22 mouse cellular contexts compared by ENCODE assay signal in the genomic region with DNA sequence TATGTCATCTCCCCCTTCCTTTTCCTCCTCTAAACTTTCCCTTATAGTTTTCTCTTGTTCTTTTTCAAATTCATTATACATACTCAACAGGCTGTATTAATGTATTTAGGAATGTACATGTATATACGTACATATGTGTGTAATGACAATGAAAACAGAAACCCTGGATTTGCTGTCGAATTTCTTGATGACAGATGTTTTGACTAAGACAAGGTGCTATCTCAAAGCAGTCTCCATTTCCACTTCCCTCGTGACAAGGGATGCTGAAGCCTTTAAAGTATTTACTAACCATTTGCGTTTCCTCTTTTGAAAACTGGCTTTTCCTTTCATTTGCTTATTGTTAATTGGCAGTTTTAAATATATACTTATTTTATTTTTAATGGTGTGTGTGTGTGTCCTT.
DNase-seq lines count a peak whose midpoint lies in the region; ATAC-seq and TF ChIP-seq lines count a peak whose summit lies in the region.
"Had no signal": no experiment of that assay in that cellular context is flagged by ENCODE, and none has a peak within 500 bp of the region (broad histone marks: within the 10 kb centered on the region; RNA-seq: fewer than 3 reads in every experiment).

No protein-coding gene starts in this region.

- H3K27me3 ChIP-seq in midbrain, embryonic 11.5 days (ENCODE audit: control insufficient read depth, insufficient read depth, low read length): no peaks in the 10 kb centered on the region
- no peaks in the 10 kb centered on the region for H3K27me3 ChIP-seq in midbrain, embryonic 15.5 days (replicated peaks)
- H3K27me3 ChIP-seq in MEL (ENCODE audit: control insufficient read depth in 1 of 2, insufficient read depth in 2 of 2, low read length in 2 of 2): no peaks in the 10 kb centered on the region
- H3K27me3 ChIP-seq: CH12.LX, Patski had no signal

- H3K4me1 ChIP-seq in midbrain, embryonic 11.5 days (ENCODE audit: control insufficient read depth, insufficient read depth, low read length): peaks cover 10% of the 10 kb centered on the region; the same call in 1 of the 2 replicates
- H3K4me1 ChIP-seq in midbrain, embryonic 15.5 days: peaks cover under 1% of the 10 kb centered on the region; the same call in 1 of the 2 replicates
- H3K4me1 ChIP-seq in MEL (ENCODE audit: control insufficient read depth in 1 of 2, insufficient read depth in 2 of 2, low read length in 2 of 2): peaks cover 12 to 25% of the 10 kb centered on the region in 2 experiments

- H3K27ac ChIP-seq in midbrain, embryonic 11.5 days (ENCODE audit: low read depth, low read length): no peak overlapping the region
- H3K27ac ChIP-seq in midbrain, embryonic 15.5 days: no peak overlapping the region
- H3K27ac ChIP-seq in MEL (ENCODE audit: control insufficient read depth, low read depth, low read length): no peak overlapping the region

- no peaks in the 10 kb centered on the region for H3K36me3 ChIP-seq in midbrain, embryonic 11.5 days (ENCODE audit: control insufficient read depth, insufficient read depth, low read length)
- H3K36me3 ChIP-seq in midbrain, embryonic 15.5 days (replicated peaks): no peaks in the 10 kb centered on the region
- peaks cover 0 to 28% of the 10 kb centered on the region in 2 experiments; a peak in 2 of 4 replicates for H3K36me3 ChIP-seq in MEL (ENCODE audit: control insufficient read depth in 1 of 2, insufficient read depth in 2 of 2, low read length in 2 of 2)
- H3K36me3 ChIP-seq: G1E had no signal

- H3K9me3 ChIP-seq in midbrain, embryonic 11.5 days (ENCODE audit: control insufficient read depth, low read length): no peaks in the 10 kb centered on the region
- H3K9me3 ChIP-seq in midbrain, embryonic 15.5 days: no peaks in the 10 kb centered on the region
- H3K9me3 ChIP-seq in MEL (replicated peaks; ENCODE audit: insufficient read depth, low read length): no peaks in the 10 kb centered on the region

- TF ChIP-seq CTCF in MEL (IDR thresholded peaks at IDR 0.05 in 2 of 3, conservative IDR thresholded peaks at IDR 0.05 in 1 of 3; ENCODE audit: control insufficient read depth in 1 of 3, insufficient read depth in 1 of 3, low read depth in 2 of 3, low read length in 3 of 3, poor library complexity in 1 of 3, severe bottlenecking in 1 of 3): no peak

- no peak overlapping the region for H3K9ac ChIP-seq in midbrain, embryonic 11.5 days (ENCODE audit: low read length)
- no peak overlapping the region for H3K9ac ChIP-seq in midbrain, embryonic 15.5 days
- no peak overlapping the region for H3K9ac ChIP-seq in MEL (ENCODE audit: control insufficient read depth, low read depth, low read length, poor library complexity, severe bottlenecking)

- no peak for ATAC-seq in midbrain, embryonic 11.5 days (ENCODE audit: low FRiP score)
- ATAC-seq in midbrain, embryonic 15.5 days (replicated peaks): no peak
- ATAC-seq: activated CD4-positive, CD25-positive, alpha-beta regulatory T cell, adult 4 months; CD4-positive, CD25-positive, alpha-beta regulatory T cell, adult 4 months; Patski had no signal

- 84% methylated on average over 4 of the region's 4 CpGs for WGBS in midbrain, embryonic 11.5 days
- WGBS in midbrain, embryonic 15.5 days: 91% methylated on average over 4 of the region's 4 CpGs

- TF ChIP-seq RAD21 in MEL (IDR thresholded peaks at IDR 0.05; ENCODE audit: low read depth, low read length): no peak

- H3K4me2 ChIP-seq in midbrain, embryonic 11.5 days: no peak overlapping the region
- H3K4me2 ChIP-seq in midbrain, embryonic 15.5 days: no peak overlapping the region

- H3K4me3 ChIP-seq in midbrain, embryonic 11.5 days (ENCODE audit: low read depth, low read length): no peak overlapping the region
- no peak overlapping the region for H3K4me3 ChIP-seq in midbrain, embryonic 15.5 days
- H3K4me3 ChIP-seq in MEL (ENCODE audit: control insufficient read depth in 1 of 2, insufficient read depth in 1 of 2, low read depth in 2 of 2, low read length in 2 of 2): no peak overlapping the region

- TF ChIP-seq POLR2A in MEL (IDR thresholded peaks at IDR 0.05; ENCODE audit: control insufficient read depth in 1 of 2, insufficient read depth in 1 of 2, low read depth in 1 of 2, low read length in 2 of 2, poor library complexity in 1 of 2): no peak

- peak; percentile 46 to 55 for TF ChIP-seq EP300 in MEL (IDR thresholded peaks at IDR 0.05; ENCODE audit: low read depth in 1 of 2, low read length in 2 of 2)

- peak; percentile 3 for DNase-seq in heart, adult 11 months
- no peak for DNase-seq in heart, postnatal 4 days
- DNase-seq in midbrain, embryonic 11.5 days (ENCODE audit: low spot score, missing footprints): peak; percentile 66
- DNase-seq in MEL (ENCODE audit: low read depth, low spot score): peak; percentile 39
- DNase-seq in kidney, adult 18-20 months: no peak
- DNase-seq: adrenal gland, adult 2 months; adrenal gland, adult 8-10 months; adrenal gland, postnatal 10 days; adrenal gland, postnatal 14 days; adrenal gland, postnatal 25 days; adrenal gland, postnatal 36 days; B cell, adult 2 months; cerebellum, adult 11 months; cerebellum, adult 11-12 months; cerebellum, adult 18-20 months; cerebellum, adult 2 months had no signal

- no peaks in the 10 kb centered on the region for H3K79me2 ChIP-seq in MEL (ENCODE audit: control insufficient read depth, insufficient read depth, low read length, poor library complexity)

TF ChIP-seq in MEL, 35 proteins besides CTCF, POLR2A, EP300 and RAD21:
- TF ChIP-seq SIN3A (IDR thresholded peaks at IDR 0.05; ENCODE audit: low read length) (no peak), TAL1 (IDR thresholded peaks at IDR 0.05; ENCODE audit: low read length) (0 out of 2 replicates have a peak, but pooled peaks have one; percentile 9), HCFC1 (IDR thresholded peaks at IDR 0.05; ENCODE audit: low read depth, low read length) (no peak), TCF12 (IDR thresholded peaks at IDR 0.05; ENCODE audit: low read depth, low read length) (0 out of 2 replicates have a peak, but pooled peaks have one; percentile 30), ETS1 (IDR thresholded peaks at IDR 0.05; ENCODE audit: low read depth, low read length) (peak; percentile 34; the same call in 1 of the 2 replicates), JUND (IDR thresholded peaks at IDR 0.05; ENCODE audit: low read depth, low read length) (no peak), MYC (IDR thresholded peaks at IDR 0.05; ENCODE audit: low read depth, low read length) (0 out of 2 replicates have a peak, but pooled peaks have one; percentile 26)

Comparison
In these comparisons a context has a peak if more than half of its experiments do, and no peak if none do; other contexts are left out.
1. DNase-seq: peak in heart, adult 11 months (single experiment), midbrain, embryonic 11.5 days (single experiment) and MEL (single experiment); none in heart, postnatal 4 days (single experiment) and kidney, adult 18-20 months (single experiment).